Mouse (Mus musculus) brain, adult 10 weeks (tissue): ENCODE data around the gene Rpl23a. TPM values are rescaled to one million over a fixed set of nuclear protein-coding genes. Genes with fewer than 3 reads are reported as not detected.

Experiments
- polyA plus RNA-seq: library from polyadenylated mRNA; stranded (reverse); fragments of 350-450 nt; fragmentation: Illumina TruSeq; extraction: RNeasy Lipid Tissue Mini Kit (QIAGEN cat#74804); gene quantifications from one replicate; pipeline ENCODE4 v1.2.3, GENCODE M21; 2015; ENCODE audit warnings: low read depth, low replicate concordance

Rpl23a gene
- polyA plus RNA-seq, result 1,303 TPM

GRCm38 (mm10) chr11:78182961-78183844, at the start of gene Rpl23a:
Gene Rpl23a (minus strand): TSS chr11:78183584.

GRCm38 (mm10) chr11:78193113-78193512, 9.7 kb upstream of the Rpl23a start, which contains the start of gene Proca1:
Gene Proca1 (plus strand): TSS chr11:78193392.

GRCm38 (mm10) chr11:78188331-78189233, 5.2 kb upstream of the Rpl23a start, which contains the start of gene Rab34:
Gene Rab34 (plus strand): TSS chr11:78188430.

GRCm38 (mm10) chr11:78176402-78176862, 7.0 kb downstream of the Rpl23a start, which contains the start of the genes Nek8 and Tlcd1:
Gene Nek8 (minus strand): TSS chr11:78176675.
Gene Tlcd1 (plus strand): TSS chr11:78176711.

GRCm38 (mm10) chr11:78164924-78165760, 18.2 kb downstream of the Rpl23a start, which contains the start of gene Traf4:
Gene Traf4 (minus strand): TSS chr11:78165589.

Other genes starting within 250 kb of the Rpl23a start
- 33.7 TPM for gene Phf12, start 200.8 kb downstream of the Rpl23a start, polyA plus RNA-seq
- gene Dhrs13, start 151.3 kb downstream of the Rpl23a start, polyA plus RNA-seq, result 9.1 TPM
- gene Flot2, start 145.7 kb downstream of the Rpl23a start, polyA plus RNA-seq, result 96.3 TPM
- gene Eral1, start 103.2 kb downstream of the Rpl23a start, polyA plus RNA-seq, result 19.6 TPM
- gene Fam222b, start 88.9 kb downstream of the Rpl23a start, polyA plus RNA-seq, result 20.0 TPM
- 8.2 TPM for gene Traf4, start 18.0 kb downstream of the Rpl23a start, polyA plus RNA-seq
- 3.7 TPM for gene Nek8, start 6.9 kb downstream of the Rpl23a start, polyA plus RNA-seq
- gene Tlcd1, start 6.9 kb downstream of the Rpl23a start, polyA plus RNA-seq, result 46.4 TPM
- gene Rab34, start 4.8 kb upstream of the Rpl23a start, polyA plus RNA-seq, result 20.4 TPM
- 5.9 TPM for gene Proca1, start 9.8 kb upstream of the Rpl23a start, polyA plus RNA-seq
- 105 TPM for gene Sdf2, start 62.2 kb upstream of the Rpl23a start, polyA plus RNA-seq
- 54.7 TPM for gene Supt6, start 62.4 kb upstream of the Rpl23a start, polyA plus RNA-seq
- gene 2610507B11Rik, start 78.2 kb upstream of the Rpl23a start, polyA plus RNA-seq, result 99.7 TPM
- 15.8 TPM for gene BC030499, start 107.3 kb upstream of the Rpl23a start, polyA plus RNA-seq
- gene Spag5, start 117.9 kb upstream of the Rpl23a start, polyA plus RNA-seq, result 8.5 TPM
- 1,477 TPM for gene Aldoc, start 139.4 kb upstream of the Rpl23a start, polyA plus RNA-seq
- gene Pigs, start 144.8 kb upstream of the Rpl23a start, polyA plus RNA-seq, result 43.4 TPM
- gene Unc119, start 159.9 kb upstream of the Rpl23a start, polyA plus RNA-seq, result 49.8 TPM
- gene Foxn1, start 203.0 kb upstream of the Rpl23a start, polyA plus RNA-seq, result not detected
- not detected for gene Slc13a2, start 238.6 kb upstream of the Rpl23a start, polyA plus RNA-seq